Mouse (Mus musculus) liver, adult 2 months (tissue): ENCODE results near the gene Ttc34.

Experiments
- CTCF ChIP-seq: fragments of 200-500 bp; IDR thresholded peaks from 2 replicates; pipeline ENCODE4 v1.5.1; 2011; ENCODE audit warnings: low read depth, low read length, control low read depth
- POLR2A ChIP-seq: fragments of 200-500 bp; IDR thresholded peaks from 2 replicates; pipeline ENCODE4 v1.6.1; 2011; ENCODE audit warnings: low read length, control low read depth; ENCODE audit not compliant: insufficient read depth; ENCODE audit errors: extremely low read depth

- TF ChIP-seq CTCF, result no peak
- no peak for TF ChIP-seq POLR2A
Measured at GRCm38 (mm10) chr4:154787960-154788702, 49.1 kb upstream of the Ttc34 start.
